Mouse (Mus musculus) CH12F3 (cell line): ENCODE measurements around the gene Eppin.
"Not testable (repeated sequence)": the region's sequence is repeated elsewhere in the genome, so short reads cannot be mapped to it uniquely, and the experiment has no call there.

Source experiments
- in situ Hi-C: fragments of 300-500 bp; cut with MboI; formaldehyde crosslinking; loops from 2 replicates; pipeline ENCODE4 v1.14.3; 2020; ENCODE audit warnings: low sequenced_read_pairs

Gene Eppin

DNA sequence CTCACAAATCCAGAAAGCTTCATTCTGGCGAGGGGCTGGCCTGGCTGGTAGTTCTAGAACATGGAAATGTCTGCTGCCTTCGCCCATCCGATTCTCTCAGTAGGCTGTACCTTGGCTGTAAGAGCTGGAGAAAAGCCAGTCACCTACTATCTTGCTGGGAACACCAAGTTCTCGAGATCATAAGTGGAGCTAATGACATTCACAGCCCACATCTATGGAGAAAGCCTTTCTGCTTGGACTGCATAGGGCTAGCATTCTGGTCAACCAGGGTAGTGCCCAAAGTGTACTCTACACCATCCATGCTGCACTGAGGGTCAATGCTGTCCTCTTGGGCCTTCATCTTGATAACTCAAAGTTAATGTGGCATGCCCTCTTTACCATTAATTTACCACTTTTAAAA lies at the start of gene Eppin:
Gene Eppin, minus strand, starts transcription at position 101 of the 400 bp plus-strand sequence.
- in situ Hi-C loops, result no loop called here

GRCm38 (mm10) chr2:164641881-164642673 lies 48.7 kb upstream of the Eppin start:
- in situ Hi-C loops, result no loop called here

DNA sequence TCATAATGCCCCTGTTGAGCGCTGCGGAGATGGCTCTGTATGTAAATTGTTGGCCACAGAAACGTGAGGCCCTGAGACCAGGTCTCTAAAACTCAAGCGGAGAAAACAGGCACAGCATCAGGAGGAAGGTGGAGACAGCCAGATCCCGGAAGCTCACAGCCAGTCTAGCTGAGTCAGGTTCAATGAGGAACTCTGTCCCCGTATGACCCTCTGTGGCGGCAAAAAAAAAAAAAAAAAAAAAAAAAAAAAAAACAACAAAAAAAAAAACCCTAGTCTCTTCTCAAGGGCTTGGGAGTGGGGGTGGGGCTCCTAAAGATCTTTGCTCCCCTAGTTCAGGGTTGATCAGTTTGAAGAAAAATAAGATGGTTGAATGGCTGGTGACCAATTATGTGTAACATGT lies 47.7 kb upstream of the Eppin start:
- in situ Hi-C loops, result no loop called here

- in situ Hi-C loops, result no loop called here
These were observed 45.3 kb upstream of the Eppin start, which contains the start of gene Wfdc16 for GRCm38 (mm10) chr2:164638696-164639095. Wfdc16 (minus strand) TSS chr2:164638796.

- in situ Hi-C loops, result no loop called here
These were observed 41.9 kb upstream of the Eppin start for GRCm38 (mm10) chr2:164635266-164635665.

- in situ Hi-C loops, result no loop called here
These were observed 28.4 kb upstream of the Eppin start for GRCm38 (mm10) chr2:164621775-164622174.

DNA sequence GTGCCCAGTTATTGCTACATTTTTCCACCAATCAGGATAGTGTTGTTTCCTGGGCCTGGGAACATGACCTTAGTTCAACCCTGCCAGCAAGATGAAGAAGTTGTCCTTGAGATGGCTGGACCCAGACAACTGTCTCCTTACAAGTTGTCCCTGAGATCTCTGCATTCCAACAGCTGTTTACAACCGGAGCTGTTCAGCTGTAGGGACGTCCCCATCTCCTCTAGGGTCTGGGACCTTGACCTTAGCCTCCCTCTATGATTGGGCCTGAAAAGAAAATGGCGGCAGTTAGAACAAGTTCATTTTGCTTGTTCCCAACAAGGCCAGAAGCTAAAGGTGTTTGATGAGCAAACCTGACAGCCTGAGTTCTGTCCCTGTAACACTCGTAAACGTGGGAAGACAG lies 25.7 kb upstream of the Eppin start:
- in situ Hi-C loops, result no loop called here

- in situ Hi-C loops, result no loop called here
These were observed 22.0 kb upstream of the Eppin start for GRCm38 (mm10) chr2:164615386-164615785.

DNA sequence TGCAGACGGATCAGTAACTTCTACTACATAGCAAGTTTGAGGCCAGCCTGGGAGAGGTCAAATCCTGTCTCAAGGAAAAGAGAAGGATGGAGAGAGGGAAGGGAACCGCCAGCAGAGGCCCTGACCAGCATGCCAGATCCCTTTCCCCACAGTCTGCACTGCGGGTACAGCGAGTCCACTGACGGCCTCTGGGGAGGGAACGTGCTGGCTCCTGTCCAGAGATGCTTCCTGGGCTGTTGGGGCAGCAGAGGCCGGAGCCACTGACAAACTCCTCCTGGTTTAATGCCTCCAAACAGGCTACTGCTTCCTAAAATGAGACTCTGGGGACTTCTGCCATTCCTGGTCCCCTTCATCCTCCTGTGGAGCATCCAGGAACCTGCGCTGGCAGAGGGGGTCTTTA lies 20.1 kb upstream of the Eppin start, which contains the start of the genes Wfdc6b and Wfdc8:
Gene Wfdc6b, plus strand, starts transcription at position 52 of the 400 bp plus-strand sequence.
Gene Wfdc8, minus strand, starts transcription at position 156 of the 400 bp plus-strand sequence.
- in situ Hi-C loops, result not testable (repeated sequence)

DNA sequence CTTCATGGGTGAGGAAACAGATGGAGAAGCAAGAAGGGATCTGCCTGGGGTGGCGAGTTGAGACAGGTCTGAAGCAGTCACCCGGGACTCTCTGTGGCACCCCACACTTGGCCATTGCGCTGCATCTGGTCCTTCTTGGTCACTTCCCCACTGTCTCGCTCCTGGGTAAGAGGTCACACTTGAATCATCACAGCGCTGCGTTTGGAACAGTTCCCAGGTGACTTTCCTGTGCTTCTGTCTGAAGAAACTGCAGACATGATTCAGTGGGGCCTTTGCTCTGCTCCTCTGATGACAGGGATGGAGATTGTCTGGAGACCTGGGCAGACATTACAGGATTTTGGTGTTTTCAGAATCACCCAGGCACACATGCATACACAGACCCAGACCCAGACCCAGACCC lies 15.4 kb upstream of the Eppin start:
- in situ Hi-C loops, result loop anchor here (10.0 kb wide), 1 partner anchor 116 kb away; no protein-coding TSS in a partner anchor

GRCm38 (mm10) chr2:164604411-164604810 lies 11.0 kb upstream of the Eppin start:
- in situ Hi-C loops, result loop anchor here (10.0 kb wide), 1 partner anchor 120 kb away; no protein-coding TSS in a partner anchor

- in situ Hi-C loops, result loop anchor here (10.0 kb wide), 1 partner anchor 121 kb away; no protein-coding TSS in a partner anchor
These were observed 10.1 kb upstream of the Eppin start for GRCm38 (mm10) chr2:164603482-164603881.

DNA sequence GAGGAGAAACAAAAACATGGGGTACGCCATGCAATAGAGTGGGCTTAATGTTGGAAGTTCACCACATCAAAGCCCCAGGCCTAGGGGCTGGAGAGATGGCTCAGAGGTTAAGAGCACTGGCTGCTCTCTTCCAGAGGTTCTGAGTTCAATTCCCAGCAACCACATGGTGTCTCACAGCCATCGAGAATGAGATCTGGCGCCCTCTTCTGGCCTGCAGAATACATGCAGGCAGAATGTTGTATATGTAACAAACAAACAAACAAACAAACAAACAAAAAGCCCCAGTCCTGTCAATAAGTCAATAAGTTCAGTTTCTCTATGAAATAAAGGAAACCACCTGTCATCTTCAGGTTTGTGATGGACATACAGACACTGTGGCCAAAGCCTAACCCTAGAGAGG lies 6.8 kb upstream of the Eppin start:
- in situ Hi-C loops, result loop anchor here (10.0 kb wide), 1 partner anchor 125 kb away; no protein-coding TSS in a partner anchor

DNA sequence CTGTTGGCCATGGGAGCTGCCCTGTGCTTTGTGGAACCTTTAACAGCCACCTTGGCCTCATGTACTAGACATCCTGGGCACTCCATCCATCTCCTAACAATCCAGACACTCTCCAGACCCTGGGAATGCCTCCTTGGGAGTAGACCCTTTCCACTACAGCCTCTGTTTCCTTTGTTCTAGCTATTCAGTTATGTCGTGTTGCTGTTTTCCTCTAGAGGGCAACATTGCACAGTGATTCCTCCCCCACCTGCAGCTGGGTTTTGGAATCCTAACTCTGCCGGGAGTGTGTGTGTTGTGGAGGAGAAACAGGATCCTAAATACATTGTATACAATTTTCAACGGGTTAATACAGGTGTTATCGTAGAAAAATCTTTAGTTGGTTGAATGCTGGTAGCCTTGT lies 1.4 kb downstream of the Eppin start:
- in situ Hi-C loops, result no loop called here

DNA sequence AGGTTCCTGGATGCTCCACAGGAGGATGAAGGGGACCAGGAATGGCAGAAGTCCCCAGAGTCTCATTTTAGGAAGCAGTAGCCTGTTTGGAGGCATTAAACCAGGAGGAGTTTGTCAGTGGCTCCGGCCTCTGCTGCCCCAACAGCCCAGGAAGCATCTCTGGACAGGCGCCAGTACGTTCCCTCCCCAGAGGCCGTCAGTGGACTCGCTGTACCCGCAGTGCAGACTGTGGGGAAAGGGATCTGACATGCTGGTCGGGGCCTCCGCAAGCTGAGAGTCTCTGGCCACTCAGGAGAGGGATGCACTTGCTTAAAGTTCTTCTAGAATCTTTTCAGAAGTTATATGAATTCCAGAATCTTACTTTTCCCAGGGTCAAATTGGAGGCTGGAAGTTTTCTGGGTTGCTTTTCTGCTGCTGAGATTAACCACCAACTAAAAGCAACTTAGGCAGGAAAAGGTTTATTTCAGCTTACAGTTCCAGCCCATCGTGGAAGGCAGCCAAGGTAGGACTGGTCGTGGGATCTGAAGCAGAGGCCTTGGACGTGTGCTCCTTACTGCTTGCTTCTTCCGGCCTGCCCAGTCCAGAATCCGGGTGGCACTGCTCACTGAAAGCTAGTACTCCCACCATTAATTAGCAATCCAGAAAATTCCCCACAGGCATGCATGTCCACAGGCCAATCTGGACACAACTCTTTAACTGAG lies 8.2 kb downstream of the Eppin start, which contains the start of gene Wfdc6a:
Gene Wfdc6a, minus strand, starts transcription at position 423 of the 701 bp plus-strand sequence.
- in situ Hi-C loops, result not testable (repeated sequence)

DNA sequence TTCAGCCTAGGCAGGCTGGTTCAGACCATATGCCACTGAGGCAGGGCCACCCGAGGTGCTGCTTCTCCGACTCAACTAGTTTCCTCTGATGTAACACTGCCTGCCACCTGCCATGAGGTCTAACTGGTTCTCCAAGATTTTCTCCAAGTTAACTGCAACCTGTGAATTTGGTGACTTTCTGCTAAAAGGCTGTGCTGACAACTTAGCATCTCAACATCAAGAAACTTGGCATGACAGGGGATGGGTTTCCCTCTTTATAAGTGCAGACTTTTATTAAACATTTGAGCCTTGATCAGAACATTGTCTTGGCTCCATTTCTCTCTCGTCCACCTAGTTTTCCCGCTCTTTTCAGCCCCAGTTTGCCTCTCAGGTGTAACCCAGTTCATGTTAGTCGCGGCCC lies 20.0 kb downstream of the Eppin start, which contains the start of gene Spint3:
Gene Spint3, minus strand, starts transcription at position 101 of the 400 bp plus-strand sequence.
- in situ Hi-C loops, result not testable (repeated sequence)

GRCm38 (mm10) chr2:164567460-164567859 lies 25.9 kb downstream of the Eppin start:
- in situ Hi-C loops, result no loop called here

- in situ Hi-C loops, result no loop called here
These were observed 26.4 kb downstream of the Eppin start for GRCm38 (mm10) chr2:164566997-164567396.

- in situ Hi-C loops, result no loop called here
These were observed 29.0 kb downstream of the Eppin start for GRCm38 (mm10) chr2:164564346-164564745.

- in situ Hi-C loops, result no loop called here
These were observed 29.9 kb downstream of the Eppin start for GRCm38 (mm10) chr2:164563339-164564038.
